Mouse (Mus musculus): ENCODE results near the gene Sirt7. TPM values are rescaled to one million over a fixed set of nuclear protein-coding genes. Genes with fewer than 3 reads are reported as not detected.

Gene Sirt7
- polyA plus RNA-seq, 1 experiment from 2014 or later = 73.1 TPM

DNA sequence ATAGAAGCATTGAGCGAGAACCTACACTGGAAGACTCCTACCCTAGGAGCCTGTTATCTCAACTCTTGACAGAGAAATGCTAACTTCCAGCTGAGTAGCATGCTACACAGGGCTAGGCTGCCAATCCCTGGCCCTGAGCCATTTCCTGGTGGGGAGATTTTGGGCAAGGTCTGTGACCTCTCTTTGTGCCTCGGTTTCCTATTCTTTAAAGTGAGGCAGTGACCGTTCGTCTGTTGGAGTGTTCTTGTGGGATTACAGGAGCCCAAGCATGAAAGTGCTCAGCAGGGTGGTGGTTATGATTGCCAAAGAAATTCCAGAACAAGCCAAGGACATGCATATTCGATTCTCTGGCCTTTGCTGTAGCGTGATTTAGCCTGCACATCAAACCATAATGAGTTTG, 37.7 kb upstream of the Sirt7 start:
- 78% methylated on average over 6 of the region's 6 CpGs for WGBS
- no peak overlapping the region for H3K27ac ChIP-seq (ENCODE audit: low read depth, low read length)
- no peak for TF ChIP-seq CTCF (IDR thresholded peaks at IDR 0.05; ENCODE audit: low read depth)
- no peaks in the 10 kb centered on the region for H3K36me3 ChIP-seq (ENCODE audit: control insufficient read depth, insufficient read depth)
- peaks cover 8% of the 10 kb centered on the region for H3K4me1 ChIP-seq (replicated peaks; ENCODE audit: control insufficient read depth, insufficient read depth, low read length)
- H3K9me3 ChIP-seq (ENCODE audit: control insufficient read depth) = no peaks in the 10 kb centered on the region
- H3K9ac ChIP-seq (ENCODE audit: low read depth, low read length) = no peak overlapping the region
- H3K4me2 ChIP-seq (replicated peaks; ENCODE audit: low read depth) = no peak overlapping the region
- H3K27me3 ChIP-seq (replicated peaks; ENCODE audit: control insufficient read depth, insufficient read depth, low read length) = peaks cover 59% of the 10 kb centered on the region
- ATAC-seq = no peak
- H3K4me3 ChIP-seq (ENCODE audit: low read depth, low read length) = no peak overlapping the region

DNA sequence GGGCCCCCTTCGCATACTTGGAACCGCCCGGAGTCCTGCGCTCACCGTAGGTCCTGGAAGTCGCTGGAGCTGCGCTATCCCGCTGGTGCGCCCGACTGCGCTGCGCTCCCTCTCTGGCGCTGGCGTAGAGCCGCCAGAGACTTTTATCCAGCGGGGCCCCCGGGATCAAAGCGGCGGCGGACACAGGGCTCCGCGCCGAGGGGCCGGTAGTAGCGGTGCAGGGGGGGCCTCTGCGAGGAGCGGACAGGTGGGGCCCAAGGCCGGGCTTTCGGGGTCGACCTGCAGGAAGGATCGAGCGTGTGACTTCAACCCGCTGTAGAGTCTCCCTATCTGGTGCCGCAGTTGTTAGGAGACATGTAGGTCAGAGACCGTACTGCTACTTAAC, 36.0 kb upstream of the Sirt7 start, which contains the start of gene Notum:
Gene Notum, minus strand, starts transcription at position 100 of the 385 bp plus-strand sequence.
- peak within 1 kb of the TSS; percentile 42 for H3K4me3 ChIP-seq (ENCODE audit: low read depth, low read length)
- WGBS = under 1% methylated on average over 35 of the region's 35 CpGs
- peaks cover 8% of the 10 kb centered on the region for H3K4me1 ChIP-seq (replicated peaks; ENCODE audit: control insufficient read depth, insufficient read depth, low read length)
- peak within 1 kb of the TSS; percentile 31; the same call in 1 of the 2 replicates for H3K9ac ChIP-seq (ENCODE audit: low read depth, low read length)
- H3K27ac ChIP-seq (ENCODE audit: low read depth, low read length) = no peak within 1 kb of the TSS
- no peaks in the 10 kb centered on the region for H3K36me3 ChIP-seq (ENCODE audit: control insufficient read depth, insufficient read depth)
- H3K27me3 ChIP-seq (replicated peaks; ENCODE audit: control insufficient read depth, insufficient read depth, low read length) = peaks cover 73% of the 10 kb centered on the region
- peak within 1 kb of the TSS; percentile 81 for H3K4me2 ChIP-seq (replicated peaks; ENCODE audit: low read depth)
- TF ChIP-seq CTCF (IDR thresholded peaks at IDR 0.05; ENCODE audit: low read depth) = no peak
- no peak for ATAC-seq
- H3K9me3 ChIP-seq (ENCODE audit: control insufficient read depth) = no peaks in the 10 kb centered on the region

DNA sequence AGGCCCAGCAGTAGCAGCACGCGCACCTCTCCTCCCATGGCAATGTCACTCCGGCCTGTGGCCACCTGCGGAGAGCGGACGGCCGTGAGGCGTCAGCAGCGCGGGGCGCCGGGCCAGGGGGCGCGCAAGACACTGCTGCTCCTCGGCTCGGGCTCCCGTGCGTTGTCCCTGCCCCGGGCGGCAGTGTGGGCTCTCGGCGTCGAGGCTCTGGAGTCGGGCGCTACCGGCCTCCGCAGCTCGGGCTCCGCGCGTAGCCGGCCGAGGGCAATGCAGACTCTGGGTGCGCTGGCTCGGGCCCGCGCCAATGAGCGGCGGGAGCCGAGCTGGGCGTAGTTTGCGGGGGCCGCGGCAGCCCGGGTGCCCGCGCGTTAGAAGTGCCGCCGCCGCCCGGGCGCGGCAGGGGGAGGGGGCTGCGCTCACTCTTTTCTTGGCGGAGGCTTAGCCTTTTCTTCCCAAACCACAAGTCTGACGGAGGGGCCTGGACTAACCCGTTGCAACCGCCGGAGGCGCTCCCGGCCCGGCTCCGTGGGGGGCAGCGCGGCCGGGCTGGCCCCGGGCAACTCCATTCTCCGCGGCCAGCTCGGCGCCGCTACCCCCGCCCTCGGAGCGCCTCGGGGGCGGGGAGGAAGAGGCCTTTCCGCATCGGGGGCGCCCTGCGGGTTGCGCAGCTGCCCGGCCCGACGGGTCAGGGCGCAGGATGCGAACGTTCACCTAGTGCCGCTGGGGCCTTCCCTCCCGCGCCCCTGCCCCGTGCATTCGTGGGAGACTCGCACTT, 35.4 kb upstream of the Sirt7 start:
- peak; percentile 48 for ATAC-seq
- Histone ChIP-seq H3K4me2 (replicated peaks; ENCODE audit: low read depth) (peak overlapping the region; percentile 81), H3K36me3 (ENCODE audit: control insufficient read depth, insufficient read depth) (no peaks in the 10 kb centered on the region), H3K9me3 (ENCODE audit: control insufficient read depth) (no peaks in the 10 kb centered on the region), H3K9ac (ENCODE audit: low read depth, low read length) (peak overlapping the region; percentile 31; the same call in 1 of the 2 replicates), H3K27ac (ENCODE audit: low read depth, low read length) (no peak overlapping the region), H3K4me3 (ENCODE audit: low read depth, low read length) (peak overlapping the region; percentile 42), H3K4me1 (replicated peaks; ENCODE audit: control insufficient read depth, insufficient read depth, low read length) (peaks cover 8% of the 10 kb centered on the region), H3K27me3 (replicated peaks; ENCODE audit: control insufficient read depth, insufficient read depth, low read length) (peaks cover 76% of the 10 kb centered on the region)
- WGBS = under 1% methylated on average over 85 of the region's 95 CpGs
- TF ChIP-seq CTCF (IDR thresholded peaks at IDR 0.05; ENCODE audit: low read depth) = peak; percentile 40

DNA sequence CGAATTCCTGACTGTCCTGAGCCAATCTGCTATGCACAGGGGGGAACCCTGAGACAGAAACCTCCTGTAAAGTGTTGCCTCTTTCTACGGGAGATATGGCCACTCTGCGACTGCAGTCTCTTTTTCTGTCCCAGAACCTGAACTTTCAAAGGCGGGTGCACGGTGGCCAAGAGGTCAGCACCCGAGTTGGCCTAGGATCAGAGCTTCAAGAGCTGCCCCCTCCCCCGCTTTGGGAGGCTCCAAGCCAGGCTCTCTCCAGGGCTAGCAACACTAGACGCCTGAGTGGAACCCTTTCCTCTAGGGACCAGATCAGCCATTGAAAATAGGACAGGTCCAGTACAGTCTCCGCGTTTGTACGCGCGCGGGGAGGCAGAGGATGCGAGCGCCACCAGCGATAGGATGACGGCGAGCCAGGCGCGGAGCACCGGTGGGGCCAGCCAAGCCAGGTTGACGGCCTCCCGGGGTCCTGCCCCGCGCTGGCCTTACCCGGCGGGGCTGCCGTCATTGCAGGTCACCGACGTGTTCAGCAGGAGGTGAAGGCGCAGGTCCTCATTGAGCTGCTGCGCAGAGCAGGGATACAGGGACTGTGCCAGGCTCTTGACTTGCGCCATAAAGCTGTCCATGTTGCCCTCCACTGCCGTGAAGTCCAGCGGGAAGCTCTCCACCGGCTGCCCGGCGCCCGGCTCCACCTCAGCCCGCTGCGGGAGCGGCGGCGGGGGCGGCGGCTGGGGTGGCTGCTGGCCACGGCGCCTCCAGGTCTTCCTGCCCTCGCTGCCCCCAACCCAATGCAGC, 34.7 kb upstream of the Sirt7 start:
- TF ChIP-seq CTCF (IDR thresholded peaks at IDR 0.05; ENCODE audit: low read depth) = no peak
- Histone ChIP-seq H3K27me3 (replicated peaks; ENCODE audit: control insufficient read depth, insufficient read depth, low read length) (peaks cover 74% of the 10 kb centered on the region), H3K27ac (ENCODE audit: low read depth, low read length) (no peak overlapping the region), H3K4me2 (replicated peaks; ENCODE audit: low read depth) (peak overlapping the region; percentile 81), H3K9ac (ENCODE audit: low read depth, low read length) (no peak overlapping the region), H3K4me1 (replicated peaks; ENCODE audit: control insufficient read depth, insufficient read depth, low read length) (peaks cover 8% of the 10 kb centered on the region), H3K36me3 (ENCODE audit: control insufficient read depth, insufficient read depth) (no peaks in the 10 kb centered on the region), H3K4me3 (ENCODE audit: low read depth, low read length) (peak overlapping the region; percentile 42), H3K9me3 (ENCODE audit: control insufficient read depth) (no peaks in the 10 kb centered on the region)
- 3% methylated on average over 50 of the region's 50 CpGs for whole genome bisulfite sequencing
- no peak for ATAC-seq

DNA sequence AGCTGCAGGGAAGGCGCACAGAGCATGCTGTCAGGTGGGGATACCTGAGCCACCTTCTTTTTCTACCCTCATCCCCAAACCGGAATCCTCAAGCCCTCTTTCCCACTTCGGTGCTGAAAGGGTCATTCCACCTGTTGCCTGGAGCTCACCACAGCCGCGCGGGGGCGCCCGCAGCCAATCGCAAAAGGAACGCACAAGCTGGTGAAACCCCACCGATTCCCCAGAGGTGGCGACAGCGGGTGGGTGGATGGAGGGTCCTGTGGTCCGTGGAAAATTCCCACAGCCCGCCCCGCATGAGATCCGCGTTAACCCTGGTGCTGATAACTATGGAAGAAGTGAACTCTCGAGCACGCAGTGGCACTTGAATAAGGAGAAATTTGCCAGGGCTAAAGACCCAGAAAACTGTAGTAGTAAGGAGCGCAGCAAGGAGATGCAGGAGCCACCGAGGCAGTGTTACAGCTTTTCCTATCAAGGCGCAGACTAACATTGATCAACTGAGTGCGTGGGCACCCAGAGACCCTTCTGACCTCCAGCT, 33.9 kb upstream of the Sirt7 start:
- Histone ChIP-seq H3K9ac (ENCODE audit: low read depth, low read length) (no peak overlapping the region), H3K9me3 (ENCODE audit: control insufficient read depth) (no peaks in the 10 kb centered on the region), H3K4me1 (replicated peaks; ENCODE audit: control insufficient read depth, insufficient read depth, low read length) (peaks cover 8% of the 10 kb centered on the region), H3K36me3 (ENCODE audit: control insufficient read depth, insufficient read depth) (no peaks in the 10 kb centered on the region), H3K4me2 (replicated peaks; ENCODE audit: low read depth) (0 out of 2 replicates have a peak overlapping the region, but pooled peaks have one; percentile 18), H3K27me3 (replicated peaks; ENCODE audit: control insufficient read depth, insufficient read depth, low read length) (peaks cover 74% of the 10 kb centered on the region), H3K4me3 (ENCODE audit: low read depth, low read length) (no peak overlapping the region), H3K27ac (ENCODE audit: low read depth, low read length) (no peak overlapping the region)
- 3% methylated on average over 24 of the region's 24 CpGs for WGBS
- peak; percentile 96 for TF ChIP-seq CTCF (IDR thresholded peaks at IDR 0.05; ENCODE audit: low read depth)
- ATAC-seq = 0 out of 2 replicates have a peak, but pooled peaks have one; percentile 6

DNA sequence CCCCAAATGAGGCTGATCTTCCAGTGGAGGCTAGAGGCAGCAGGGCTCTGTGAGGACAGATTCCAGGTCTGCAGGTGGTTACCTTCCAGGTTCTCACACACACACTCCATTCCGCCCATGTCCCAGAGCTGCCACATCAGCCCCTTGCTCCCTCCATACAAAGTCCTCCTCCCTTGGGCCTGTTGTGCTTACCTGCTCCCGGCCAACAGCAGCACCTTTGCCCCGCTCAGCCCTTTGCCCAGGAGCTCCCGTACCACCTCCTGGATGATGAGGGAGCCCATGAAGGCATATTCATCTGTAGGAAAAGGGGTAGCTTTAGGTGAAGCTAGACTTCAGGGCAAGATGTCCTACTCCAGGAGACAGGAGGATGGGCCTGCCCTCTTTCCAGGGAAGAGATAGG, 32.3 kb upstream of the Sirt7 start:
- peaks cover 64% of the 10 kb centered on the region for H3K27me3 ChIP-seq (replicated peaks; ENCODE audit: control insufficient read depth, insufficient read depth, low read length)
- no peaks in the 10 kb centered on the region for H3K36me3 ChIP-seq (ENCODE audit: control insufficient read depth, insufficient read depth)
- ATAC-seq = no peak
- no peak overlapping the region for H3K9ac ChIP-seq (ENCODE audit: low read depth, low read length)
- no peak for TF ChIP-seq CTCF (IDR thresholded peaks at IDR 0.05; ENCODE audit: low read depth)
- H3K4me3 ChIP-seq (ENCODE audit: low read depth, low read length) = no peak overlapping the region
- no peak overlapping the region for H3K27ac ChIP-seq (ENCODE audit: low read depth, low read length)
- peaks cover 8% of the 10 kb centered on the region for H3K4me1 ChIP-seq (replicated peaks; ENCODE audit: control insufficient read depth, insufficient read depth, low read length)
- H3K9me3 ChIP-seq (ENCODE audit: control insufficient read depth) = no peaks in the 10 kb centered on the region
- no peak overlapping the region for H3K4me2 ChIP-seq (replicated peaks; ENCODE audit: low read depth)
- WGBS = 83% methylated on average over 4 of the region's 4 CpGs

Data from intestine, postnatal 0 days (tissue).